Mouse (Mus musculus) kidney, embryonic 16.5 days (tissue): ENCODE results near the gene Phykpl. TPM values are rescaled to one million over a fixed set of nuclear protein-coding genes. Genes with fewer than 3 reads are reported as not detected.
A peak's percentile ranks its signal among the peaks of the same experiment; 100 is the strongest.

Experiments
- ATAC-seq: fragments of 200-750 bp; cut with Nextera tagmentation; 2 replicates; pipeline ENCODE4 v1.8.0; 2017; ENCODE audit warnings: moderate TSS enrichment; ENCODE audit not compliant: low FRiP score, low TSS enrichment
- H3K27ac ChIP-seq: fragments of 300-500 bp; sonication (generic); 2 replicates; pipeline ENCODE4 v1.5.1; 2014; ENCODE audit warnings: low read length
- H3K27me3 ChIP-seq: fragments of 300-500 bp; sonication (generic); 2 replicates; pipeline ENCODE4 v1.6.1; 2014; ENCODE audit warnings: low read length, control low read depth, mixed read lengths; ENCODE audit not compliant: insufficient read depth
- H3K36me3 ChIP-seq: fragments of 300-500 bp; sonication (generic); 2 replicates; pipeline ENCODE4 v1.6.1; 2014; ENCODE audit warnings: low read length, control low read depth, mixed read lengths; ENCODE audit not compliant: insufficient read depth
- H3K4me1 ChIP-seq: fragments of 300-500 bp; sonication (generic); 2 replicates; pipeline ENCODE4 v1.6.1; 2014; ENCODE audit warnings: low read length, control low read depth, mixed read lengths; ENCODE audit not compliant: insufficient read depth
- H3K4me2 ChIP-seq: fragments of 300-500 bp; sonication (generic); replicated peaks from 2 replicates; pipeline ENCODE4 v1.6.1; 2014; ENCODE audit warnings: low read depth, low read length
- H3K4me3 ChIP-seq: fragments of 300-500 bp; sonication (generic); 2 replicates; pipeline ENCODE4 v1.5.1; 2014; ENCODE audit warnings: mild to moderate bottlenecking, low read length
- H3K9ac ChIP-seq: fragments of 300-500 bp; sonication (generic); replicated peaks from 2 replicates; pipeline ENCODE4 v1.6.1; 2014; ENCODE audit warnings: low read length
- H3K9me3 ChIP-seq: fragments of 300-500 bp; sonication (generic); 2 replicates; pipeline ENCODE4 v1.6.1; 2016; ENCODE audit warnings: low read length, control low read depth
- whole genome bisulfite sequencing: fragments of 180-500 bp; shearing (Covaris S2); extraction: QIAGEN DNeasy Blood & Tissue Kit; methylation state at CpG from one replicate; pipeline ENCODE4 v1.1.7; 2014; 5-methylcytosine and 5-hydroxymethylcytosine counted together
- polyA plus RNA-seq: library from polyadenylated mRNA; unstranded; fragments of >200 nt; fragmentation: Nextera tagmentation; extraction: Ambion mirVana; gene quantifications from 2 replicates; pipeline ENCODE4 v1.2.1, GENCODE M21; 2015

Gene Phykpl
- polyA plus RNA-seq, result 25.0 and 26.2 TPM in 2 replicates

DNA sequence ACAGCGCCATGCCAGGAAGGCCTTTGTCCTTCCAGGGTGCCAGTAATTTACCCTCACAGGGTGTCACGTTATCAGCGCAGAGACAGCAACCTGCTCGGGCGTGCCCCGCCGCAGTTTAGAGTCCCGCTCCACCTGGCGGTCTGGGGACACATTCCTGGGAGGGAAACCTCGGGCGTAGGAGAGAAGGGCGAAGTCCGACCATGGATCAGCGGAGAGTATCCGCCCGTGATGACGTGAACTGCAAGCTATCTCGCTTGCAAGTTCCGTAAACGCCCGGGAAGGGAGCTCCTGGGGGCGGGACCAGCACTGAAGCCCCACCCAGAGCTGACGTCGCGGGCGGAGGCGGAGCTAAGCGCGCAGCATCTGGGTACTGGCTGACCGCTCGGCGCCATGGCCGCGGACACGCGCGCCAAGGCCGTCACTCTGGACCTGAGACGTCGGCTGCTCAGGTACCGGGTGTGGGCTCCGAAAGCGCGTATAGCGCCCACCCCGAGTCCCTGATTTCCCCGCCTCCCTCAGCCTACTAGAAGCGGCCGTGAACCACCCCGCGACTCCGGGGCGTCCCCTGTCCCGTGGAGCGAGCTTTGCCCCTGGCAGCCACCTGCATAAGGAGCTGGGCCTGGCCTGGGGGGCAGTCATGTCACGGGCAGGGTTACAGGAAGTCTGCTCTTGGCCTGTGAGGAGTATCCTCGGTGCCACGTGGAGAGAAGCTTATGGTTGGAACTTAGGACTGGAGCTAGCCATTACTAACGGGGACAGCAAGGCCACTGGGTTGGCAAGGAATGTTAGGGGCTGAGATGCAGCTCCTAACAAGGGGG, at the start of gene Phykpl:
Phykpl (plus strand) TSS at position 327 of the 818 bp plus-strand sequence.
- WGBS, result under 1% methylated on average over 59 of the region's 59 CpGs
- H3K9ac ChIP-seq, result peak within 1 kb of the TSS; percentile 93

DNA sequence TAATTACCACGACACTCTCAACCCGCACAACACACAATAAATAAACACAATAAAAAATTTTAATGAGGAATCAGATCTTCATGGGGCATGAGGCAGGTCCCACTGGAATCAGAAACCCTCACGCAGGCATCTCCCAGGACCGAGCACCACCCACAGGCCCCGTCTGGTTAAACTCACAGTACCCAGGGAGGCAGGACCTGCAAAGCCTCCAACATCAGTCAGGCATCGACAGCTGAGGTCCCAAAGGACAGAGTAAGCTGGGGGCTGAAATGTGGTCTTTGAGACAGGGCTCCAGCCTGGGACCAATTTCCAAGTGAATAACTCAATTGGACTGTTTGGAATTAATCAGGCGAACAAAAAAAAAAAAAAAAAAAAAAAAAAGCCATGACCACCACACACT, 46.2 kb upstream of the Phykpl start:
- Histone ChIP-seq H3K9me3 (no peaks in the 10 kb centered on the region), H3K27ac (no peak overlapping the region), H3K4me3 (no peak overlapping the region), H3K9ac (no peak overlapping the region), H3K4me1 (peaks cover 2% of the 10 kb centered on the region; the same call in 1 of the 2 replicates), H3K27me3 (no peaks in the 10 kb centered on the region), H3K36me3 (no peaks in the 10 kb centered on the region), H3K4me2 (no peak overlapping the region)
- no peak for ATAC-seq
- 33% methylated on average over 7 of the region's 7 CpGs for WGBS

More for the DNA sequence above, at the start of gene Phykpl:
- peak within 1 kb of the TSS; percentile 97 for H3K27ac ChIP-seq
- peak within 1 kb of the TSS; percentile 83 for H3K4me3 ChIP-seq
- peak within 1 kb of the TSS; percentile 85 for H3K4me2 ChIP-seq
- no peaks in the 10 kb centered on the region for H3K9me3 ChIP-seq
- ATAC-seq, result peak; percentile 93
- H3K36me3 ChIP-seq, result peaks cover 30% of the 10 kb centered on the region
- H3K27me3 ChIP-seq, result no peaks in the 10 kb centered on the region
- H3K4me1 ChIP-seq, result peaks cover 27% of the 10 kb centered on the region

DNA sequence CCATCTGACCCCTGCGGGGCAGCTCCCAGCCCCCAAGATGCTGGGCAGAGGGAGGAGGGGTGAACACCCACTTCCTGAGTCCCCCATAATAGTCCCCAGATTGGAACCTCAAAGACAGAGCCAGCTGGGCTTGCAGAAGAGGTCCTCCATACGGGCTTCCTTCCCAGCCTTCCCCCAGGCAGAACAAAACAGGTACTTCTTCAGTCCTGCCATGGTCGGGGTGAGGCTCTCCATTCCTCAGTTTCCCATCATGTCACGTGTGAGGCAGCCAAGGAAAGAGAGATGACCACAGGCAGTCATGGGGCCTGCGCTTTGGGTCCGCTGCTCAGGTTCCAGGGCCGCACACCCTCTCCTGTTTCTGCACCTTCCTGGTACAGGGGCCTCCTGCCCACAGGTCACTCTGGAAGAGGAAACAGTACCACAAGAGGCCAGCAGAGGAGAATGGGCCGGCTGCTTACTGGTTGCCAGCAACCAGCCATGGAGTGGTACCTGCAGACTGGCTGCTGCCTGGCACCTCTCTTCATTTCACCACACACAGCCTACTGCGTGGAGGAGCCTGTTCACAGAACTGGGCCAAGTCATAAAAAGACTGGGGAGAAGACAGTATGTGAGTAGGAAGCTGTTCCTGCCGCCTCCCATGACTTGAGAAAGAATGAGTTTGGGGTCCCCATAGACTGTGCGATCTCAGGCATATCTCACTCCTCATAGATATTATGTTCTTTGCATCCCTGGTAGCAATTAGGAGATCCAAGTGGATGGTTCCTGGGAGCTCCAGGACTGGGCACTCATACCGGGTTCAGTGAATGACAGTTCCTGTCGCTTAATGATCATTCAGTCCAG, 45.4 kb upstream of the Phykpl start:
- H3K9ac ChIP-seq, result no peak overlapping the region
- WGBS, result 52% methylated on average over 13 of the region's 13 CpGs

DNA sequence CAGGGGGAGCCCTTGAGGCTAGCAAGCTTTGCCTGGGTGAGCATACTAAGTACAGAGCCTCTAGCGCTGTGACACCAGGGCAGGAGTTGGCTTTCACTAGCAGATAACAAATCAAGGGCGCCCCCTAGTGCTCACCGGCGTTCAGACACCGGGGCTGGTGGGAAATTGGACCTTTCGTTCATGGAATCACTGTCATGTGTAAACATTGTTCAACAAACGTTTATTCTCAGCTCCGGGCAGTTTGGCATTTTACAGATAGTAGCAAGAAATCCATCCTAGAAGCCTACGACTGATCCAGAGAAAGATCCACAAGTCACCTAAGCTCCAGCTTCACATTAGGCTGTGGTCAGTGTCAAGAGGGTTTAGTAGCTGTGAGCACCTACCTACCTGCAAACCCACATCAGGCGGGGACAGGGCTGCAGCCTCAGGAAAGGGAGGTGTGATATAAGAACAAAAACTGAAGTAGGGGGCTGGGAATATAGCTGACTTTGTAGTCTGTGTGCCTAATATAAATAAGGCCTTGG, 44.7 kb upstream of the Phykpl start:
- Histone ChIP-seq H3K27me3 (no peaks in the 10 kb centered on the region), H3K9ac (0 out of 2 replicates have a peak overlapping the region, but pooled peaks have one; percentile 39), H3K4me2 (no peak overlapping the region), H3K27ac (no peak overlapping the region), H3K4me3 (no peak overlapping the region), H3K4me1 (peaks cover 2% of the 10 kb centered on the region; the same call in 1 of the 2 replicates), H3K36me3 (no peaks in the 10 kb centered on the region), H3K9me3 (no peaks in the 10 kb centered on the region)
- ATAC-seq, result peak; percentile 90
- 8% methylated on average over 10 of the region's 10 CpGs for WGBS

More for the DNA sequence above, 45.4 kb upstream of the Phykpl start:
- H3K4me3 ChIP-seq, result no peak overlapping the region
- H3K36me3 ChIP-seq, result no peaks in the 10 kb centered on the region
- no peaks in the 10 kb centered on the region for H3K9me3 ChIP-seq
- peak; percentile 40 for ATAC-seq
- H3K27ac ChIP-seq, result no peak overlapping the region
- no peak overlapping the region for H3K4me2 ChIP-seq
- peaks cover 2% of the 10 kb centered on the region; the same call in 1 of the 2 replicates for H3K4me1 ChIP-seq
- no peaks in the 10 kb centered on the region for H3K27me3 ChIP-seq

DNA sequence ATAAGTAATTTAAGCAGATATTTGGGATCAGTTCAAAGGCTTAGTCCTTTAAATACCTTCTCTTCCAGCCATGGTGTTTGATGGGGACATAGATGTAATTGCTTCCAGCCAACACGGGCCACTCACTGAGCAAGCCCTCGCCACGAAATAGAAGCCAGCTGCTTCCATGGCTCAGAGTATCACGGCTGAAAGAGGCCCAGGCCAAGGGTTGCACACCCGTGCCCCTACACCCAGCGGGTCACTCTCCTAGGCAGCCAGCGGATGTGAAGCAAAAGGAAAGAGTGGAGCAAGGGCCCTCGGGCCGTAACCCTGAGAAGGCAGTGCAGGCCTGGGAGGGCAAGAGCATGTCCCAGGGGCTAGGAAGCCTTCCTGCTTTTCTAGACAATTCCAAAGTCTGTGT, 42.1 kb upstream of the Phykpl start:
- Histone ChIP-seq H3K4me3 (no peak overlapping the region), H3K4me1 (peaks cover 2% of the 10 kb centered on the region; the same call in 1 of the 2 replicates), H3K9ac (no peak overlapping the region), H3K27ac (no peak overlapping the region), H3K4me2 (no peak overlapping the region), H3K9me3 (no peaks in the 10 kb centered on the region), H3K27me3 (no peaks in the 10 kb centered on the region), H3K36me3 (no peaks in the 10 kb centered on the region)
- 41% methylated on average over 9 of the region's 9 CpGs for WGBS
- ATAC-seq, result no peak

DNA sequence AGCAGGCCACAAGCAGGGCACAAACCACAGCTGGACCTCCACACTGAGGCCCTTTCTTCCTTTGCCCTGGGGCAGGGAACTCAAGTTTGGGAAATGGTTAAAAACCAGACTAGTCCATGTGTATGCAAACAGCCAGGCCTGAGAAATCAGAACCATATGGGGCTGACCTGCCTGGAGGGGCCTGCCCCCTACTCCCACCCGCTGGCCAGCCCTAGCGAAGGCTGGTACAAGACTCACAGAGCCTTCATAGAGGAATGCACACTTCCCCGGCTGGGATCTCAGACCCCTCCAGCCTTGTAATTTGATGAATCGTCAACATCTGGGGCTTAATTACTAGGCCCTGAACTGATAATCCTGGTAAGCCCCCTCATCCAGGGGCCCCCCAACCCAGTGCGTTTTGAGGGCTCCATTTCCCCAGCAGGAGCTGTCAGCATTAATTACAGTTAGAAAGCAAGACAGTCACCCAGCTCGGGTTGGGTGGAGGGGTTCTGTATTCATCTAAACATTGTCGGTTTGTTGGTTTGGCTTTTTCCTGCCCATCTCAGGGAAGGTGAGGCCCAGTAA, 41.0 kb upstream of the Phykpl start:
- no peak overlapping the region for H3K27ac ChIP-seq
- no peak overlapping the region for H3K4me3 ChIP-seq
- H3K9ac ChIP-seq, result no peak overlapping the region
- 27% methylated on average over 7 of the region's 7 CpGs for WGBS
- no peak for ATAC-seq
- H3K36me3 ChIP-seq, result no peaks in the 10 kb centered on the region
- no peaks in the 10 kb centered on the region for H3K27me3 ChIP-seq
- H3K4me2 ChIP-seq, result no peak overlapping the region
- peaks cover 2% of the 10 kb centered on the region; the same call in 1 of the 2 replicates for H3K4me1 ChIP-seq
- no peaks in the 10 kb centered on the region for H3K9me3 ChIP-seq

DNA sequence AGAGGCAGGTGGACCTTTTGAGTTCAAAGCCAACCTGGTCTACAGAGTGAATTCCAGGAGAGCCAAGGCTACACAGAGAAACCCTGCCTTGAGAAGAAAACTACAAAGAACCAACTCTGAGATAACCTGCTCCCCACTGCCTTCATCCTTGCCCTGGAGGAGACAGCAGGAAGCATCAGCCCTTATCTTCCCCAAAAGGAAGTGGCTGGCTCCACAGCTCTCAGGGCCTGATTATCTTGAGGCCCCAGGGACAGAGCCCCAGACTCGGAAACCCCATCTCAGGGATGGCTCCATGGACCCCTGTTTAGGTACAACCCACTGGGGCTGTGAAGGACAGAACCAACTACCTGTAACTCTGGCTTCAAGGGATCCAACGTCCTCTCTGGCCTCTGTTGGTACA, 40.1 kb upstream of the Phykpl start:
- ATAC-seq, result no peak
- WGBS, result 80% methylated on average over 2 of the region's 2 CpGs
- H3K4me1 ChIP-seq, result peaks cover 2% of the 10 kb centered on the region; the same call in 1 of the 2 replicates
- no peak overlapping the region for H3K4me2 ChIP-seq
- no peaks in the 10 kb centered on the region for H3K9me3 ChIP-seq
- no peak overlapping the region for H3K9ac ChIP-seq
- no peak overlapping the region for H3K4me3 ChIP-seq
- no peaks in the 10 kb centered on the region for H3K27me3 ChIP-seq
- no peak overlapping the region for H3K27ac ChIP-seq
- H3K36me3 ChIP-seq, result no peaks in the 10 kb centered on the region

DNA sequence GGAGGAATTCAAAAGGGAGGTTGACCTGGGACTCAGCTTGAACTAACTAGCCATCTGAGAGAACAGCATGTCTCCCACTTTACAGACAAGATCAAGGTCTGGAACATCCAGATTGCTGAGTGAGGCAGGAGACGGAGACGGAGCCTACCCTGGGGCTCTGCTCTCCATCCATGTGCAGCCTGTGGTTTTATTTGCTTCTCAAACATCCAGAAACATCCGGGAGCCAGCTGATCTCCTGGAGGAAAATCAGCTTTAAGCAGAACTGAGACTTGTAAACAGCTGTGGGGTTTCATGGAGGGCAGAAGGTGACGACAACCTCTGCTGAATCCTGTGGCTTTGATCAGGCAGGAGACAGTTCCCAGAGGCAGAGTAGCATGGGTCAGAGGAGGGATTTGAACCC, 38.7 kb upstream of the Phykpl start:
- Histone ChIP-seq H3K36me3 (no peaks in the 10 kb centered on the region), H3K27ac (no peak overlapping the region), H3K9me3 (no peaks in the 10 kb centered on the region), H3K27me3 (no peaks in the 10 kb centered on the region), H3K4me3 (no peak overlapping the region), H3K4me1 (peaks cover 3% of the 10 kb centered on the region), H3K4me2 (no peak overlapping the region), H3K9ac (no peak overlapping the region)
- 49% methylated on average over 4 of the region's 4 CpGs for WGBS
- ATAC-seq, result no peak

DNA sequence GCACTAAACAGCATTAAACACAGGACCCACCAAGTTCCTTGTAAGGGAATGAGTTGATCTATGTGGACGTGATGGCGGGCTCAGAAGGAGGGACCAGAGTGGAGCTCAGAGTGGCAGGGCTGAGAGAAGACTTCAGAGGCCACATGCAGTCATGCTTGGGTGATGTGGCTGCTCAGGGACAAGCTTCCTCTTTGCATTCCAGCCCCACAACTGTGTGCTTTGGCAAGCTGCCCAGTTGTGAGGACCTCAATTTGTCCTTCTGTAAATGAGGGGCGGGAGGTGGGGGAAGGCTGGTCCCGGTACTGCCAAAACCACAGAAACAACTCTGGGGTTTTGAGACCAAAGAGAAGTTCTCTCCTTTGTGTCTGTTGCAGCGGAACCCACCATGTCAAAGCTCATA, 33.3 kb upstream of the Phykpl start:
- no peak overlapping the region for H3K9ac ChIP-seq

More for the DNA sequence above, 33.3 kb upstream of the Phykpl start:
- WGBS, result 31% methylated on average over 5 of the region's 5 CpGs
- peak overlapping the region; percentile 77 for H3K27ac ChIP-seq
- H3K4me1 ChIP-seq, result peaks cover 14% of the 10 kb centered on the region
- no peak overlapping the region for H3K4me2 ChIP-seq
- H3K9me3 ChIP-seq, result no peaks in the 10 kb centered on the region
- H3K27me3 ChIP-seq, result no peaks in the 10 kb centered on the region
- peak; percentile 84 for ATAC-seq
- no peak overlapping the region for H3K4me3 ChIP-seq
- no peaks in the 10 kb centered on the region for H3K36me3 ChIP-seq
